Mouse (Mus musculus) liver, adult 2 months (tissue): ENCODE measurements around the gene Iltifb. TPM values are rescaled to one million over a fixed set of nuclear protein-coding genes. Genes with fewer than 3 reads are reported as not detected.
"Not testable (repeated sequence)": the region's sequence is repeated elsewhere in the genome, so short reads cannot be mapped to it uniquely, and the experiment has no call there.

Experiments used
- DNase-seq: peaks from one replicate; pipeline ENCODE4 v3.0.0-alpha.2; 2011; ENCODE audit warnings: low read depth, low spot score; ENCODE audit errors: extremely low read depth
- H3K27ac ChIP-seq: fragments of 200-500 bp; replicated peaks from 2 replicates; pipeline ENCODE4 v1.5.1; 2012; ENCODE audit warnings: low read depth, mild to moderate bottlenecking, control low read depth, inconsistent platforms, low read length; ENCODE audit not compliant: insufficient read depth
- H3K27me3 ChIP-seq: fragments of 200-500 bp; 2 replicates; pipeline ENCODE4 v1.6.1; 2012; ENCODE audit warnings: mild to moderate bottlenecking, moderate library complexity, low read length, inconsistent platforms; ENCODE audit not compliant: control insufficient read depth, insufficient read depth
- H3K36me3 ChIP-seq: fragments of 200-500 bp; 2 replicates; pipeline ENCODE4 v1.6.1; 2012; ENCODE audit warnings: low read length, inconsistent platforms; ENCODE audit not compliant: control insufficient read depth, insufficient read depth
- H3K4me1 ChIP-seq: fragments of 200-500 bp; 2 replicates; pipeline ENCODE4 v1.6.1; 2011; ENCODE audit warnings: low read length; ENCODE audit not compliant: control insufficient read depth, insufficient read depth
- H3K4me3 ChIP-seq: fragments of 200-500 bp; 2 replicates; pipeline ENCODE4 v1.5.1; 2011; ENCODE audit warnings: low read depth, mild to moderate bottlenecking, control low read depth, low read length, moderate library complexity; ENCODE audit not compliant: insufficient read depth
- H3K79me2 ChIP-seq: fragments of 200-500 bp; 2 replicates; pipeline ENCODE4 v1.6.1; 2012; ENCODE audit warnings: inconsistent platforms, mild to moderate bottlenecking, low read length, moderate library complexity; ENCODE audit not compliant: control insufficient read depth, insufficient read depth
- H3K9ac ChIP-seq: fragments of 200-500 bp; 2 replicates; pipeline ENCODE4 v1.6.1; 2012; ENCODE audit warnings: low read depth, mild to moderate bottlenecking, control low read depth, inconsistent platforms, low read length
- CTCF ChIP-seq: fragments of 200-500 bp; IDR thresholded peaks from 2 replicates; pipeline ENCODE4 v1.5.1; 2011; ENCODE audit warnings: low read depth, low read length, control low read depth
- POLR2A ChIP-seq: fragments of 200-500 bp; IDR thresholded peaks from 2 replicates; pipeline ENCODE4 v1.6.1; 2011; ENCODE audit warnings: low read length, control low read depth; ENCODE audit not compliant: insufficient read depth; ENCODE audit errors: extremely low read depth
- WGBS: fragments of 180-500 bp; shearing (Covaris S2); methylation state at CpG from one replicate; pipeline ENCODE4 v1.1.7; 2018; 5-methylcytosine and 5-hydroxymethylcytosine counted together
- polyA plus RNA-seq: library from polyadenylated mRNA; depleted of rRNA; stranded (reverse); fragments of >200 nt; gene quantifications from 2 replicates; pipeline ENCODE4 v1.2.3, GENCODE M21; 2012; rRNA removed
- total RNA-seq: library from RNA; depleted of rRNA; stranded (reverse); fragments of >200 nt; gene quantifications from 2 replicates; pipeline ENCODE4 v1.2.3, GENCODE M21; 2014; rRNA removed

Iltifb gene
- total and polyA plus RNA-seq, 2 experiments: not detected

GRCm38 (mm10) chr10:118278069-118278468, 16.8 kb downstream of the Iltifb start:
- not testable (repeated sequence) for H3K27ac ChIP-seq, H3K79me2 ChIP-seq, H3K9ac ChIP-seq, H3K4me3 ChIP-seq, H3K27me3 ChIP-seq, H3K36me3 ChIP-seq, DNase-seq, H3K4me1 ChIP-seq
- no CpG with 5 or more reads among the region's 4 CpGs for WGBS

- not testable (repeated sequence) for H3K36me3 ChIP-seq, H3K4me1 ChIP-seq, DNase-seq, H3K9ac ChIP-seq, H3K79me2 ChIP-seq, H3K4me3 ChIP-seq, H3K27me3 ChIP-seq, H3K27ac ChIP-seq
- WGBS: 100% methylated on average over 1 of the region's 2 CpGs
These were observed 23.4 kb downstream of the Iltifb start for GRCm38 (mm10) chr10:118271416-118271815.

- not testable (repeated sequence) for H3K4me1 ChIP-seq, H3K4me3 ChIP-seq, H3K9ac ChIP-seq, H3K27ac ChIP-seq, H3K36me3 ChIP-seq, H3K27me3 ChIP-seq, H3K79me2 ChIP-seq, DNase-seq
- WGBS: 52% methylated on average over 3 of the region's 8 CpGs
These were observed 26.0 kb downstream of the Iltifb start for GRCm38 (mm10) chr10:118268812-118269211.

- H3K27me3 ChIP-seq, H3K79me2 ChIP-seq, H3K4me1 ChIP-seq, H3K36me3 ChIP-seq, H3K9ac ChIP-seq, H3K27ac ChIP-seq, DNase-seq, H3K4me3 ChIP-seq: not testable (repeated sequence)
- WGBS: no CpG with 5 or more reads among the region's 13 CpGs
These were observed 36.5 kb downstream of the Iltifb start, which contains the start of gene Gm32802 for GRCm38 (mm10) chr10:118258388-118258787. Gm32802 (plus strand) TSS chr10:118258688.

- 48% methylated on average over 10 of the region's 10 CpGs for WGBS
- no peaks in the 10 kb centered on the region for H3K36me3 ChIP-seq
- H3K4me1 ChIP-seq: no peaks in the 10 kb centered on the region
- H3K27ac ChIP-seq: no peak overlapping the region
- no peaks in the 10 kb centered on the region for H3K27me3 ChIP-seq
- no peak for DNase-seq
- H3K4me3 ChIP-seq: no peak overlapping the region
- TF ChIP-seq CTCF: no peak
- no peak for TF ChIP-seq POLR2A
- no peak overlapping the region for H3K9ac ChIP-seq
- H3K79me2 ChIP-seq: no peaks in the 10 kb centered on the region
These were observed 44.0 kb downstream of the Iltifb start for GRCm38 (mm10) chr10:118250852-118251295.

GRCm38 (mm10) chr10:118249006-118249595, 45.7 kb downstream of the Iltifb start:
- H3K27me3 ChIP-seq, H3K4me3 ChIP-seq, H3K79me2 ChIP-seq, H3K36me3 ChIP-seq, DNase-seq, H3K27ac ChIP-seq, H3K9ac ChIP-seq, H3K4me1 ChIP-seq: not testable (repeated sequence)
- WGBS: 84% methylated on average over 11 of the region's 11 CpGs

- not testable (repeated sequence) for H3K9ac ChIP-seq, H3K79me2 ChIP-seq, H3K4me3 ChIP-seq, H3K36me3 ChIP-seq, H3K27ac ChIP-seq, H3K4me1 ChIP-seq, H3K27me3 ChIP-seq, DNase-seq
- no CpG with 5 or more reads among the region's 13 CpGs for WGBS
These were observed 54.2 kb downstream of the Iltifb start, which contains the start of gene Gm32717 for GRCm38 (mm10) chr10:118240680-118241079. Gm32717 (minus strand) TSS chr10:118240780.

Other genes starting within 250 kb of the Iltifb start
- 0.94 and 1.1 TPM in 2 replicates for gene Mdm1, start 153.2 kb downstream of the Iltifb start, total RNA-seq
- 0.35 and 0.49 TPM in 2 replicates for gene Mdm1, start 153.2 kb downstream of the Iltifb start, polyA plus RNA-seq
- gene Il22, start 90.1 kb downstream of the Iltifb start, total RNA-seq: not detected in 2 replicates
- not detected in 2 replicates for gene Il22, start 90.1 kb downstream of the Iltifb start, polyA plus RNA-seq
- gene Gm32717, start 54.3 kb downstream of the Iltifb start, total RNA-seq: not detected in 2 replicates
- gene Gm32717, start 54.3 kb downstream of the Iltifb start, polyA plus RNA-seq: not detected in 2 replicates
- not detected in 2 replicates for gene Gm32802, start 36.4 kb downstream of the Iltifb start, total RNA-seq
- not detected in 2 replicates for gene Gm32802, start 36.4 kb downstream of the Iltifb start, polyA plus RNA-seq
- gene Gm9040, start 31.9 kb upstream of the Iltifb start, total RNA-seq: not detected in 2 replicates
- gene Gm9040, start 31.9 kb upstream of the Iltifb start, polyA plus RNA-seq: not detected in 2 replicates
- not detected in 2 replicates for gene Gm9044, start 37.4 kb upstream of the Iltifb start, total RNA-seq
- not detected in 2 replicates for gene Gm9044, start 37.4 kb upstream of the Iltifb start, polyA plus RNA-seq
- not detected in 2 replicates for gene Gm9045, start 42.8 kb upstream of the Iltifb start, total RNA-seq
- gene Gm9045, start 42.8 kb upstream of the Iltifb start, polyA plus RNA-seq: not detected in 2 replicates
- not detected in 2 replicates for gene Gm9046, start 48.2 kb upstream of the Iltifb start, total RNA-seq
- gene Gm9046, start 48.2 kb upstream of the Iltifb start, polyA plus RNA-seq: not detected in 2 replicates
- gene Gm9048, start 53.6 kb upstream of the Iltifb start, total RNA-seq: not detected in 2 replicates
- not detected in 2 replicates for gene Gm9048, start 53.6 kb upstream of the Iltifb start, polyA plus RNA-seq
- not detected in 2 replicates for gene Gm9049, start 59.1 kb upstream of the Iltifb start, total RNA-seq
- not detected in 2 replicates for gene Gm9049, start 59.1 kb upstream of the Iltifb start, polyA plus RNA-seq
- gene Ifng, start 146.0 kb upstream of the Iltifb start, total RNA-seq: not detected in 2 replicates
- 0.07 and 0.10 TPM in 2 replicates for gene Ifng, start 146.0 kb upstream of the Iltifb start, polyA plus RNA-seq